Mouse (Mus musculus) granulocyte monocyte progenitor cell, adult 5-6 weeks (primary cell): ENCODE results near the gene Lrrc49. TPM values are rescaled to one million over a fixed set of nuclear protein-coding genes. Genes with fewer than 3 reads are reported as not detected.
A peak's percentile ranks its signal among the peaks of the same experiment; 100 is the strongest.

Experiments used
- ATAC-seq: replicated peaks from 2 replicates; pipeline ENCODE4 v1.8.0; 2016; ENCODE audit warnings: mild to moderate bottlenecking, moderate TSS enrichment, inconsistent platforms; ENCODE audit not compliant: poor library complexity, severe bottlenecking
- total RNA-seq, 2 experiments: library from RNA; stranded (forward) in 1 of 2; stranded (reverse) in 1 of 2; fragments of 200-712, 200-1000 nt in 1 of 2; fragments of >200 nt in 1 of 2; fragmentation: Nextera tagmentation in 1 of 2; gene quantifications; 2 replicates each; pipeline ENCODE4 v1.2.3; 2014 to 2017

The Lrrc49 gene
- total RNA-seq (2014; fragmentation: Nextera tagmentation) (3.4 and 4.1 TPM in 2 replicates), total RNA-seq (2017) (6.1 and 12.0 TPM in 2 replicates)

GRCm38 (mm10) chr9:60687891-60688324 is at the start of gene Lrrc49:
TSS of gene Lrrc49 (minus strand) at chr9:60688158.
- ATAC-seq: peak; percentile 99

GRCm38 (mm10) chr9:60734321-60734720 is 46.4 kb upstream of the Lrrc49 start:
- ATAC-seq: no peak

- no peak for ATAC-seq
Observed at GRCm38 (mm10) chr9:60724968-60725367, 37.0 kb upstream of the Lrrc49 start.

GRCm38 (mm10) chr9:60719687-60720086 is 31.7 kb upstream of the Lrrc49 start:
- no peak for ATAC-seq

GRCm38 (mm10) chr9:60718284-60718683 is 30.3 kb upstream of the Lrrc49 start:
- peak; percentile 69 for ATAC-seq

- ATAC-seq: no peak
Observed at GRCm38 (mm10) chr9:60715828-60716227, 27.9 kb upstream of the Lrrc49 start.

- no peak for ATAC-seq
Observed at GRCm38 (mm10) chr9:60715271-60715670, 27.3 kb upstream of the Lrrc49 start.

GRCm38 (mm10) chr9:60714191-60714590 is 26.2 kb upstream of the Lrrc49 start:
- no peak for ATAC-seq

- no peak for ATAC-seq
Observed at GRCm38 (mm10) chr9:60713616-60714015, 25.7 kb upstream of the Lrrc49 start.

GRCm38 (mm10) chr9:60712771-60713541 is 25.0 kb upstream of the Lrrc49 start, which contains the start of gene Larp6:
TSS of gene Larp6 (plus strand) at chr9:60712989.
- no peak for ATAC-seq

- ATAC-seq: no peak
Observed at GRCm38 (mm10) chr9:60712011-60712410, 24.1 kb upstream of the Lrrc49 start.

GRCm38 (mm10) chr9:60709721-60710120 is 21.8 kb upstream of the Lrrc49 start:
- no peak for ATAC-seq

GRCm38 (mm10) chr9:60708606-60709005 is 20.6 kb upstream of the Lrrc49 start:
- no peak for ATAC-seq

GRCm38 (mm10) chr9:60707594-60707993 is 19.6 kb upstream of the Lrrc49 start:
- no peak for ATAC-seq

- ATAC-seq: no peak
Observed at GRCm38 (mm10) chr9:60699581-60700231, 11.7 kb upstream of the Lrrc49 start.

GRCm38 (mm10) chr9:60696271-60696985 is 8.5 kb upstream of the Lrrc49 start:
- ATAC-seq: no peak

GRCm38 (mm10) chr9:60693986-60694385 is 6.0 kb upstream of the Lrrc49 start:
- ATAC-seq: no peak

- ATAC-seq: no peak
Observed at GRCm38 (mm10) chr9:60692624-60693023, 4.7 kb upstream of the Lrrc49 start.

GRCm38 (mm10) chr9:60687415-60687814 is 543 bp downstream of the Lrrc49 start:
- peak; percentile 56; the same call in 1 of the 2 replicates for ATAC-seq

- ATAC-seq: no peak
Observed at GRCm38 (mm10) chr9:60682753-60683152, 5.2 kb downstream of the Lrrc49 start.

- ATAC-seq: no peak
Observed at GRCm38 (mm10) chr9:60681005-60681404, 7.0 kb downstream of the Lrrc49 start.
